Mouse (Mus musculus) thymus, postnatal 0 days (tissue): ENCODE data around the gene Cap2. TPM values are rescaled to one million over a fixed set of nuclear protein-coding genes. Genes with fewer than 3 reads are reported as not detected.

ENCODE experiments used
- DNase-seq: peaks from one replicate; pipeline ENCODE4 v3.0.0-alpha.2; 2015; ENCODE audit warnings: low spot score
- polyA plus RNA-seq: library from polyadenylated mRNA; unstranded; fragments of >200 nt; fragmentation: Nextera tagmentation; extraction: Ambion mirVana; gene quantifications from 2 replicates; pipeline ENCODE4 v1.2.1, GENCODE M21; 2015

Gene Cap2
- 2.5 and 2.9 TPM in 2 replicates for polyA plus RNA-seq

DNA sequence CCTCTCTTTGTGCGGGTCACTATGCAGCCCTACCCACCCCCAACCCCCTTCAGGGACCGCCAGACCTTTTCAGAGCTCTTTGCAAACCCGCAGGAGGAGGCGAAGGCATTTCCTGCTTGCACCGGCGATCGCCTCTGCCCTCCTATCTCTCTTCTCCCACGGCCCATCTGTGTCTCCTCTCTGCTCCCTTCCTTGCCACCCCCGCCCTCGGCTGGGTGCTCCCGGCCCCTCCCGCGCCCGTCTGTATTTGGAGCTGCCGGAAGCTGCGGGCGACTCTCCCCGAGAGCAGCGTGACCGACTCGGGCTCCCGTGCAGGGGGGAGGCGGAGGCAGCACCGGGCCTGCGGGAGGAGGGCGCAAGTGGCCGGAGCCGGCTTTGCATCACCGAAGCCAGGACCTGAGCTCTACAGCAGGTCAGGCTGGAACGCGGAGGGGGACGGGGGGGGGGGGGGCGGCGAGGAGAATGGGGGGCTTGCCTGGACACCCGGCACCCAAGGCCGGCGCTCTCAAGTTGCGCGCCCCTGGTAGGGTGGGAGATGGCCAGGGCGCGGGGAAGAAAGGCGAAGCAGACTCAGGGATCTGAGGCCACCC is at the start of gene Cap2:
Cap2 (plus strand) TSS at position 49 of the 590 bp plus-strand sequence.
- DNase-seq: peak; percentile 77

- no peak for DNase-seq
Measured at GRCm38 (mm10) chr13:46459546-46459945, 42.1 kb upstream of the Cap2 start.

- DNase-seq: no peak
Measured at GRCm38 (mm10) chr13:46462280-46462679, 39.4 kb upstream of the Cap2 start.

- no peak for DNase-seq
Measured at GRCm38 (mm10) chr13:46463764-46464163, 37.9 kb upstream of the Cap2 start.

DNA sequence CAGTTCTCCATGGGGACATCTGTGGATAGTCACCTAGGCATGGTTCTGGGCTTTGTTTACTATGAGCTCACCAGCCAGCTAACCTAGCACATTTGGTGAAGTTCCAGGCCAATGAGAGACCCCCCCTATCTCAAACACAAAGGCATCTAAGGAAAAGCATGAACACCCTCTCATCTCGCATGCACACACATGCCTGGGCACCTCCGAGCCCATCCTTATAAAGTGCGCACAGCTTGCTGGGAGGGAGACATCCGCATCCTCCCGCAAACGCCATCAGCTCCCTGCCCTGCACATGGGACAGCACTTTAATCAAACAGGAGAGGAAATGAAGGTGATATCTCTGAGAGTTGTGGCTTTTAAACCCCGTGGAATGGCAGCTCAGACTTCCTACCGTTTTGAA is 33.4 kb upstream of the Cap2 start:
- no peak for DNase-seq

- no peak for DNase-seq
Measured at GRCm38 (mm10) chr13:46469536-46469935, 32.1 kb upstream of the Cap2 start.

DNA sequence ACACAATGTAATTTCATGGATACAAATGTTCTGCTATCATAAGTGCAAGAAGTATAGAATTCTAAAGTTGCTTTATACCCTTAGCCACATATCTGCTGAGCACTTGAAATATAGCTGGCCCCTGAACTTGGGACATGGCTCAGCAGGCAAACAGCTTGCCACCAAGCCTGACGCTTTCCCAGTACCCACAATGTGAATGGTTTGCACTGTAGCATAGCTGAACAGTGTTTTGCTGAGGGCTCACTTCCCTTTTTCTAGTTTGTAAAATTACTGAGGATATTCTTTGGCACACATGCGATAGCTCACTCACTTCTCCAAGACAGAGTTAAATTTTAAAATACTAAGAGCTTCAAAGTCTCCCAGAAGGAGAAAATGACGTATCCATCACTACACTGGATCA is 20.4 kb upstream of the Cap2 start:
- DNase-seq: no peak

DNA sequence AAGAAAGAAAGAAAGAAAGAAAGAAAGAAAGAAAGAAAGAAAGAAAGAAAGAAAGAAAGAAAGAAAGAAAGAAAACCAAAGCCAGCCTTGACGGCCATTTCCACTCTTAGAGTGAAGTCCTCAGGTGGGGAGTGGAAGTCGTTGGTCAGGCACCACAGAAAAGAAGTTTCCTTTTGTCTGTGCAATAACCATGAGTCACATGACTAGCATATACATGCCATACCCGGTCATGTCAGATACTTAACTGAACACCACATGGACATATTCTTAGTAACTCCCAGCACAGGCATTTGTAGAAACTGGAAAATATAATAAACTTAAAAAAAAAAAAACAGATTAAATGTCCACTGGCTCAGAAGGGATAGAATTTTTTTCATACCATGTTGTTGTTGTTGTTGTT is 16.0 kb upstream of the Cap2 start:
- no peak for DNase-seq

GRCm38 (mm10) chr13:46488166-46488565 is 13.5 kb upstream of the Cap2 start:
- DNase-seq: no peak

- DNase-seq: no peak
Measured at GRCm38 (mm10) chr13:46490644-46491043, 11.0 kb upstream of the Cap2 start.

DNA sequence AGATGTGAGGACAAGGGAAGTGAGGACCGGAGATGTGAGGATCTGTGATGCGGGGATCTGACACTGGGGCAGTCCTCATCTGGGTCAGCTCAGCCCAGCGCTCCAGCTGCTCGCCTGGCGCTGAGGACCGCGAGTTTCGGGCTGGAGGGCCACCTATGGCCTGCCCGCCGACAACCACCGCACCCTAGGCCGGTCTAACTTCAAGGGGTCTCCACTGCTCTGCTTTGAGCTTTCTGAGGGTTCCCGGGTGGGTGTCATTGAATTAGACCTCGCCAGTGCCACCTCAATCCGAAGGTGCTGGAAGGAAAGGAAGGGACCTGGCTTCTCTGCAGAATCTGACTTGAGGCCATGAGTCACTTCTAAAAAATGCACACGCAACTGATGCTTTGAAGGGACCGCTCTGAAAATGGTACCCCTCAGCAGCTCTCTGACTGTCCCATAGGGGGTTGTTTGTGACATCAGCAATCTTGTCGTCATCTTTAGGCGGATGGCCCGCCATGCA is 793 bp downstream of the Cap2 start:
- peak; percentile 26 for DNase-seq

DNA sequence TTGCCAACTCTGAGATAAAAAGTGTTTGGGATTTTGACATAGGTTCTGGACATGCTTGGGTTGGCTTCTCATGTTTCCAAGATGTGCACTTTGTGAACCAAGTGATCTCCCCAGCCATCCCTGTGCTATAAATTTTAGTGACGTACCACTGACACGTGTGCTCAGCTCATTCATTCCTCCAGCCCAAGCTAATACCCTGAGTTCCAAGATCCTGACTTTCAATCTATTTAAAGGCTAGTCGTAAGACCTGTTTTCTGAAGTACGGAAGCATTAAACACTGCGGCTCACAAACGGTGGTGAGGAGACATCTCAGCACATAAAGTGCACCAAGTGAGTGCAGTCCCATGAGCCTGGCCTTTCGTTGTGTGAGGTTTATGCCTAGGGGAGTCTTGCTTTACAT is 6.3 kb downstream of the Cap2 start:
- no peak for DNase-seq

DNA sequence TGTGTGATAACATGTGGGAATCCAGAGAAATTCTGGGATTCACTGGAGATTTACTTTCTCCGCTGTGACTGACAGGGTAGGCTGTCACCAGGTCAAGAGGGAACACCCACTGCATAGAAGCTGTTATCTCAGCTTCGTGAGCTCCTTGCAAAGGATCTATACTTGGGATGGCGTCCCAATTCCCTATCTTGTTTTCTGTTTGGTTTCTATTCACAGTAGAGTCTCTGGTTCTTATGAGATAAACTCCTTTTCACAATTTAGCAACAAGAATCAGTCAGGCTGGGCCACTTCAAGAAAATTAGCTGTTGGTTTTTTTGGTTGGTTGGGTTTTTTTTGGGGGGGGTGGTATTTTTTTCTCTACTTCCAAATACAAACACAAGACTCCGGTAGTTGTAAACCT is 7.2 kb downstream of the Cap2 start:
- no peak for DNase-seq

DNA sequence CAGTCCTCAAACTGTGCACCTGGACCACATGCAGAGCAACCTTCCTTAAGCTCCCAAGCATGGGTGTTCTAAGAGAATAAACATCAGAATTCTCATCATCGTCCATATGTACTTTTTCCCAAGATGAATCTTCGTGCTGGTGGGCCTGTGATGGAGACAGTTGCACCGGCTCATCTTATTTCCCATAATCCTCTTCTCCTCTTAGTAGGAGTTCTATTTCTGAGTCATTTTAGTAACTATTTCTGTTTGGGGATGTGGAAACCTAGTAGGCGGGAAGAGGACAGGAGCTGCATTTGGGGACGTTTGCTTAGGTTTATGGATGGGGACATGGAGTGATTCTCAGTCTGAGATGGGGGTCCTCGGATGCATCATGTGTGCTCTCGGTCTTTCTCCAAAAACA is 8.8 kb downstream of the Cap2 start:
- no peak for DNase-seq

DNA sequence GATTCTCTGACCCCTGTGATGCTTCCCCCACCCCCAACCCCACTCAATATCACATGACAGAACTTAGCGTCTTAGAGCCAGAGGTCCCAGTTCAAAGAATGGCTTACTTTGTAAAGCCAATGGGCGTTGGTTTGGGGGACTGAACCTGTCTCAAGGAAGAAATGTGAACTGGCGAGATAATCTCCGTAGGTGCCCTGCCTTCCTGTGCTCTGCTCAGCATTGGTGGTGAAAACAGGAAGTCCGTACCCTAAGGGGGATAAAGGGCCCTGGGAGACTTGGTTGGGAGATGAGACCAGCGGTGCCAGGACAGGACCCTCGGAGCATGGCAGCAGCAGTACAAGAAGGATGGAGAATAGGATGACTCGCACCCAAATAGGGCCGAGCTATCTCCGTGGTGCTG is 12.8 kb downstream of the Cap2 start:
- DNase-seq: no peak

DNA sequence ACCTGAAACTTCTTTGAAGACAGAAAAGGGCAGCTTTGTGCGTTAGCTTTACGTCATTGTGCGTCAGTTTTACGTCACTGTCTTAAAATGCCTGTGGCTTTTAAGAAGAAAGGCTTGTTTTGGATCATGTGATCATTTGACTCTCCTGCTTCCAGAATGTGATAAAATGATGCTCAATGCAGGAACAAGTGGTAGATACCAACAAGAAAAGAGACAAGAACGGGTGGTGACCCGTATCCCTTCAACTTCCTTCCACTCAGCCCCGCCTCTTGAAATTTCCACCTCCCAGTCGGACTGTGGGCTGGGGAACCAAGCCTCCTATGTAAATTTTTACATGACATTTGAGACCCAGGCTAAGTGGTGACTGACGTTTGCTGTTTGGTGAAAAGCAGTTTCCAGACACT is 13.5 kb downstream of the Cap2 start:
- DNase-seq: no peak

DNA sequence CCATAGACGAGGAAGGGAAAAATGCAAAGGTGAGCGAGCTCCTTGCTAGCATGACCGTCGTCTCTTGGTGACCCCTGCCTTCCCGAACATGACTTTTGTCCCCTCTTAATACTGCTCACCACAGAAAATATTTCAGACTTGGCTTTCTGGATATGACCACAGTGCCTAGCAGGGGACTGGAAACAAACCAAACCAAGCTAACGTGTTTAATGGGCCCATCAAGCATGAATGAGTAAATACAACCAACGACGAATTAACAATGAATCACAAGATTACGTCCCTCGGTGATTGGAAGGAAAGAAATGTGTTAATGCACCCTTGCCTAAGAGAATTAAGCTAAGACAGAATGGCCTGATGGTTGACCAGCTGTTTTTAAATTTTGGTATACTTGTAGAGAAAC is 13.9 kb downstream of the Cap2 start:
- no peak for DNase-seq

DNA sequence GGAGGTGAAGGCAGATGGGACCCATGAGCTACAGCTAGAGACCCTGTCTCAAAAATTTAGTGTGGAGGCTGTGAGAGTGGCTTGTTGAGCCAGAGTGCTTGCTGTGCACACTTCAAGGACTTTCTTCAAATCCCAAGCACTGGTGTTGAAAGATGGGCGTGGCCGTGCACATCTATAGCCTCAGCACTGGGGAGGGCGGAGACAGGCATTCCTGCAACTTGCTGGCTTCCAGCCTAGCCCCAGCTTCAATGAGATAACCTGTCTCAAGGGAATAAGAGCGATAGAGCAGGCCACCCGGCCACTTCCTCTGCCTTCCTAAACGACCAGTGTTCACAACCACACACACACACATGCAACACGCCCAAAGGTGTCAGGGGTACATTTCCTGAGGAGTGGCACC is 14.5 kb downstream of the Cap2 start:
- no peak for DNase-seq

DNA sequence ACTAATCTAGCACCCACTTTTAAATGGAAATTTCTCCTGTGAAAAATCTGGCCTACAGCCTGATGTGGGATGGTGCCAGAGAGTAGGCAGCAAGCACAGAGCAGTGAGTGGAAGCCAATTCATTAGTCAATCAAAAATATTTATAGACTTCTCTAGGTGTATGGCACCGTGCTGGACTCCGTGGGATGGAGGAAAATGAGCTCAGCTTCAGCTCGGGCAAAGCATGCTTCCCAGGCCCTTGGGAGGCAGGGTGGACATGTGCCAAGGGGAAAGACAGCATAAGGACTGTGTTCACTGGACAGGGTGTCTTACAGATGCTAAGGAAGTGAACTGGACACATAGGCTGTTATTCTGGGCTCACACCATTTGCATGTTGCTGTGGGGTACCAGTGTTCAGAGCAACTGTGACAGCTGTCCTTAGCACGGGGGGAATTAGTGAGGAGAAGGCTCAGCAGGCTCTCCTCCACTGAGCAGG is 15.6 kb downstream of the Cap2 start:
- no peak for DNase-seq

DNA sequence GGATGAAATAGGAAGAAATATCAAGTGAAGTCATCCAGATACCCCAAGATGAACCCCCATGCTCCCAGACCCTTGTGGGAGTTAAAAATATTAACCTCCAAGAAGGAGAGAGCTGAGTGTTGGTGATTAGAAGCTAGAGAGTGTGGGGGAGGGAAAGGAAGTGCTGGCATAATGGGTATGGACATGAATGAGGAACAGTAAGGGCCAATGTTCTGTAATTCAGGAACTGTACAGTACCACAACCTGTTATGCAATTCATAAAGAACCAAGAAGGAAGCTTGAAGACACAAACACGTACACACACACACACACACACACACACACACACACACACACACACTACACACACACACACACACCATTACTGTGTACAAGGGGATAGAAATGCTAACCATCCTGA is 19.8 kb downstream of the Cap2 start:
- no peak for DNase-seq

GRCm38 (mm10) chr13:46522798-46523197 is 21.1 kb downstream of the Cap2 start:
- DNase-seq: no peak

- no peak for DNase-seq
Measured at GRCm38 (mm10) chr13:46523235-46523634, 21.6 kb downstream of the Cap2 start.

GRCm38 (mm10) chr13:46523712-46524111 is 22.1 kb downstream of the Cap2 start:
- no peak for DNase-seq
